Mouse (Mus musculus) embryonic stem cell, embryonic (primary cell): ENCODE data around the gene Ear1.
"Not testable (repeated sequence)": the region's sequence is repeated elsewhere in the genome, so short reads cannot be mapped to it uniquely, and the experiment has no call there.

Experiments
- CTCF ChIA-PET, 4 experiments: fragments of 300-600 bp in 2 of 4; fragments of 350-600 bp in 2 of 4; sonication (Branson Sonifier 250); formaldehyde crosslinking; loops; one replicate each; lab custom pipeline; 2022; ENCODE audit warnings: inconsistent platforms in 2 of 4; lab: Charles Lee
- POLR2A ChIA-PET, 4 experiments: fragments of 300-600 bp in 2 of 4; fragments of 350-600 bp in 2 of 4; sonication (Branson Sonifier 250); formaldehyde crosslinking; loops; one replicate each; lab custom pipeline; 2022; ENCODE audit warnings: antibody characterized with exemption in 4 of 4, inconsistent platforms in 1 of 4; lab: Charles Lee

Gene Ear1

GRCm38 (mm10) chr14:43875417-43875816, at the start of gene Ear1:
Ear1 (minus strand) TSS chr14:43875517.
- POLR2A ChIA-PET, CTCF ChIA-PET: not testable (repeated sequence)

DNA sequence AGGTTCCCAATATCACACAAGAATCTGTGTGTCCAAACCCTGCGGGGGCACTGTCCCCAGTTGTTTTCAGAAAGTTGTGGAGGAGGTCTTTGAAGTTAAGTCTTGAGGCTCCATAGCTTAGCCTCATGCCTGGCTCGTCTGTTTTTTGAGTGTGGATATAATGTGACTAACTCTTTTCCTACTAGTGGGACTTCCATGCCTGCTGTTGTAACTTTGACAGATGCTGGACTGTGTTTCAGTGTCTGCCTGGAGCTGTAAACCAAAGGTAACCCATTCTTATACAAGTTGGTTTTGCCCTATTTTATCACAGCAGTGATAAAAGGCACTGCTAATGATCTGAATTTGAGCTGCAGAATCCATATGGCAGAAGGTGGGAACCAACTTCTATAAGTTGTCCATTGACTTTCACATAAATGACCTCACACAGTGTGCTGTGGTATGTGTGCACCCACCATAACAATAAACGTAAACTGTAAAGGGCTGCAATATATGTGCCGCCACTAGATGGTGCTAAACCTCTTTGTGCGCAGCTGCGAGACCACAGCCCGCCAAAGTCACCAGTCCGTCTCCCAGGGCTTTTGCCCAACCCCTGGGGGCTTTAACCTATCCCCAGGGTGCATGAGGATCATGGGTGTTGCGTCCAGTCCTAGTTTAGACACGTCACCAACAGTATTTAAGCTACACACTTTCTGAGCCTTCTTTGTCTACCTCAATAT, 49.5 kb upstream of the Ear1 start, which contains the start of gene Gm8113:
Gene Gm8113, plus strand, starts transcription at position 703 of the 716 bp plus-strand sequence.
- CTCF ChIA-PET: interaction anchor here in 2 of 4 experiments (0.9 to 1.9 kb wide), 2 partner anchors 59 kb away, joined by 3 to 6 read pairs; no protein-coding TSS in a partner anchor
- POLR2A ChIA-PET: not testable (repeated sequence)

DNA sequence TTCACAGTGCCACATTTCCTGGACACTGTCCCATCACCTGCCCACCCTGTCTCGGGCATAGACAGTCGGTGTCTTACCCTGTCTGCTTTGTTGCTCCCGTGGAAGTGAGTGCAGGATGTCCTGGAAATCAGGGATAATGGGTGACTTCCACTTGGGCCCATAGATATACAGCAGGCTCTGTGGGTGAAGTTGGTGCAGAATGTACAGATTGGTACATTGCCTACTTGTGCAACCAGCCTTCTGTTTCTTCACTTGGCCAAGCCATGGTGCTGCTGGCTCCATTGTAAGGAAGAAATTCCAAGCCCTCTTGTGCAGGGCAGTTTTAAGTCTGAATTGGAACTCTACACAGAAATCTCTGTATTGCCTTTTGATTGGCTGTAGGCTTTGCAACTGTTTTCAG, 48.1 kb upstream of the Ear1 start, which contains the start of gene Ear10:
Gene Ear10, minus strand, starts transcription at position 101 of the 400 bp plus-strand sequence.
- POLR2A ChIA-PET, CTCF ChIA-PET: not testable (repeated sequence)

DNA sequence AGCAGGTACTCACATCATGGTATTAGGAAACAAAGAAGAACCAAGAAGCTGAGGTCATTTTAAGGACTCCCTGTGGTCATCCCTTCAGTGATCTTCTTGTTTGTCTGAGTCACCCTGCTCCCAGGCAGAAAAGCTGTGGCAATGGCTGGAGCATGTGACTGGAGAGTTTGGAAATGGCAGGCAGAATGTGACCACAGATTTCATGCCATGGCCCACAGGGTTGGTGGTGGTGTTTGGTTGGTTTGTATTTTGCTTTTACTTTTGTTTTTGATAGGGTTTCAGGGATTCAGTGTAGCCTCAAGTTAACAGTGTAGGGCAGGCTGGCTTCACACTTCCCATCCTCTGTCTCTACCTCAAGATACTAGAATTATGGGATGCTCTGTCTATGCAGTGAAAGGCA, 42.9 kb upstream of the Ear1 start:
- POLR2A ChIA-PET, CTCF ChIA-PET: not testable (repeated sequence)

DNA sequence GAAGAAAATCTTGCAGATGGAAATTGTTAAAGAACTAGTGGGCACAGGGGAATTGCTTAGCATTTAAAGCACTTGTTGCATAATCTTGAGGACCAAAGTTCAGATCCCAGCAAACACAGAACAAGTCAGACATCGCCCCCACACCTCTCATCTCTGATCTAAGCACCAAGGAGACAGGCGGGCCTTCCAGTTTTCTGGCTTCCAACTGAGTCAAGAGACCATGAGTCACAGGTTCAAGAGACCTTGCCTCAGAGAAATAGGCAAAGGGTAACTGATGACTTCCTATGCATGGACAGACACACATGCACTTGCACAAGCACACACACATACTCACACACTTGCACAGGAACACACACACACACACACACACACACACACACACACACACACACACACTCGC, 23.3 kb upstream of the Ear1 start:
- POLR2A ChIA-PET, CTCF ChIA-PET: not testable (repeated sequence)

GRCm38 (mm10) chr14:43895357-43895756, 20.0 kb upstream of the Ear1 start:
- POLR2A ChIA-PET, CTCF ChIA-PET: not testable (repeated sequence)

GRCm38 (mm10) chr14:43891288-43891687, 16.0 kb upstream of the Ear1 start:
- CTCF ChIA-PET, POLR2A ChIA-PET: not testable (repeated sequence)

DNA sequence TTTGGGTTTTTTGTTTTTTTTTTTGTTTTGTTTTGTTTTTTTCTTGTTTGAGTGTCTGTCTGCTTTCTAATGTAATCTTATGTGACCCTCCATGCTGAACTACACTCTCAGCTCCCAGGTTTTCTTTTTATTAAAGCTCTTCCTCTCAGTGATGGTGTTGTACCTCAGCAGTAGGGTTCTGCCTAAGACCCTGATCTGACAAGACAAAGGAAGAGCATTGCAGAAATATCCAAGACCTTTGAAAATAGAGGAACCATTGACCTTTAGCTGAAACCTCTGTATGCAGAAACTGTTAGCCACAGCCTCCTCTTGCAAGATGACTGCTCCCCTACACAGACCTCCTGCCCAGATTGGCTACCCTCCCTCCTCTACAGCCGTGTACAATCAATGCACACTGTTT, 10.9 kb upstream of the Ear1 start:
- CTCF ChIA-PET, POLR2A ChIA-PET: not testable (repeated sequence)

DNA sequence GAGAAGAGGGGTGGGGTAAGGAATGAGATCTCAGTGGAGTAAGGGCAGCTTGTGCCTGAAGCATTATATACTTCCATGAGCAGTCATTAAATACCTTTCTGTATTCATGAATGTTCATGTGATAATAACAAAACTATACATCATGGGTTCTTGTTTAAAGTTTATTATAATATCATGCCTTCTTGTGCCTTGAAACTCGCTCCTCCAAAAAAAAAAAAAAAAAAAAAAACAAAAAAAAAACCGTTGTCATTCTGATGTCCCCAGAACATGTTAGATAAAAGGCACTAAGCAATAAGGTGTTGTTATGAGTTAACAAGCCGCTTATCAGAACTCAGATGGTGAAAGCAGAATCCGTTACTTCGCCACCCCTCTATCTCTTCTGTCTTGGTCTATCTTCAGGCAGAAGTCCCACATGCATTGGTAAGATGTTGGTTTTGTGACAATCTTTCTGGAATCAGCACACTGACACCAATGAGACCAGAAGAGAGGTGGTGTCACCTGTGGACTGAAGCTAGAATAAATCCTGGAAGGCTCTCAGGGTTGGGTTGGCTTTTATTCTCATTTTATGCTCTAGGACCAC, 4.7 kb upstream of the Ear1 start:
- CTCF ChIA-PET, POLR2A ChIA-PET: not testable (repeated sequence)

DNA sequence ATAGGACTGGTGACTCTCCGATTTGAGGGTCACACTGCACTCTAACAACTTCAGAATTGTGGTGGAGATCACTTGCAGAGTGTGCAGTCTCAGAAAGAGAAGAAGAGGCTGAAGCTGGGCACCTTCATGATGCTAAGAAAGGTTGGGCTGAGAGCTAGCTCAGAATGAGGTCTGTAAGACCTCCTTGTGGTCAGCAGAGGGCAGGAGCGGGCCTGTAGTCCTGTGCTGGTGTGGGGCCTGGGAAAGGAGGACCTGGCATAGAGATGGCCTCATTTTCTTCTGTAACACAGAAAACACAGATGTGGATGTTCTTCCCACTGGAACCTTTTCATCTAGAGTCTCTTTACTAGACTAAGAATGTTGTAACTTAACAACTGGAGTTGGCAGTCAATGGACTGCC, 2.5 kb upstream of the Ear1 start:
- POLR2A ChIA-PET, CTCF ChIA-PET: not testable (repeated sequence)

- CTCF ChIA-PET, POLR2A ChIA-PET: not testable (repeated sequence)
Observed at GRCm38 (mm10) chr14:43874862-43875261, 455 bp downstream of the Ear1 start.

GRCm38 (mm10) chr14:43860522-43860921, 14.8 kb downstream of the Ear1 start:
- CTCF ChIA-PET: not testable (repeated sequence)

DNA sequence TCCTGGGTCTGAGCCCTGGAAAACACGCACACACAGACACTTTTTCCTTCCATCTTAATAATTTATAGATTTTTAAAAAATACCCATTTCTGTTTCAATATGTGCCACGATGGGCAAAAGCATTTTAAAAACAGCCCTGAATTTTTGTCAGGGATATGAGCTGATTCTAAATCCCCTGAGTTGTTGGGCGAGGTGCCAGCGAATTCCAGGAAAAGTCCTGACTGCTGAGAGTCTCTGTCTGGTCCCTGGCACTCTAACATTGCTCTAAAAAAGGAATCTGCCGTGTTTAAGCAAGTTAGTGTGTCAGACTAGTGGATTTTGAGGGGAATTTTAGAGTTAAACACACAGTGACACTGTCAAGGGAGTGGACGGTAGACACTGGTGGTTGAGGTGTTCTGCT, 15.9 kb downstream of the Ear1 start:
- POLR2A ChIA-PET, CTCF ChIA-PET: not testable (repeated sequence)

More at GRCm38 (mm10) chr14:43860522-43860921, 14.8 kb downstream of the Ear1 start:
- POLR2A ChIA-PET: not testable (repeated sequence)

DNA sequence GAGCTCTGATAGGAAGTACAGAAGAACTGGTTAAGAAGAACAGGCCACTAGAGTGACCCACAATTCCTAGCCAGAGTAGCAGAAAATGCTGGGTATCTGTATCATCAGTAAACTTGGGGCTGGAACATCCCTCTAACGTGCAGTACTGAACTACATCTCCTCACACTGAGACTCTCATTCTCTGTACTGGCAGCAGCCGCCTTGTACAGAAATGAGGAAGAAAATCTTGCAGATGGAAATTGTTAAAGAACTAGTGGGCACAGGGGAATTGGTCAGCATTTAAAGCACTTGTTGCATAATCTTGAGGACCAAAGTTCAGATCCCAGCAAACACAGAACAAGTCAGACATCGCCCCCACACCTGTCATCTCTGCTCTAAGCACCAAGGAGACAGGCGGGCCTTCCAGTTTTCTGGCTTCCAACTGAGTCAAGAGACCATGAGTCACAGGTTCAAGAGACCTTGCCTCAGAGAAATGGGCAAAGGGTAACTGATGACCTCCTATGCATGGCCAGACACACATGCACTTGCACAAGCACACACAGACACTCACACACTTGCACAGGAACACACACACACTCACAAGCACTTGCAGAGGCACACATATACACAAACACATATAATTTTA, 31.3 kb downstream of the Ear1 start:
- CTCF ChIA-PET, POLR2A ChIA-PET: not testable (repeated sequence)

DNA sequence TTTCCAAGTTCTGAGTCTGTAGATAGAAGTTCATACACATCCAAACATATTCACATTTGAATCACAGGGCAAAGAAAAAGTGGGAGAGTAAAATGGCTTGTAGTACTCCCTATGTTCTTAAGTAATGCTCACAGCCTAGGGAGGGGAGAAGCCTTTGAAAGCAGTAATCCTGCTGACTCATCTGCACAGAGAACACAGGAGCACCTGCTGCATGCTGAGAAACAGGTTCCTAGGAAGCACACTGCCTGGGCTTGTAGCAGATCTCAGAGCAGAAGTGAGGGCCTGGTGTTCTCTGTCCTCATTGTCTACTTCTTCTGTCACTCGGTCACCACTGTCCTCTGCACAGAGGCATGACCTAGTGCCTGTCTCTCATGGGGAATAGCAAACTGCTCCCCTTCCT, 34.3 kb downstream of the Ear1 start:
- CTCF ChIA-PET, POLR2A ChIA-PET: not testable (repeated sequence)

DNA sequence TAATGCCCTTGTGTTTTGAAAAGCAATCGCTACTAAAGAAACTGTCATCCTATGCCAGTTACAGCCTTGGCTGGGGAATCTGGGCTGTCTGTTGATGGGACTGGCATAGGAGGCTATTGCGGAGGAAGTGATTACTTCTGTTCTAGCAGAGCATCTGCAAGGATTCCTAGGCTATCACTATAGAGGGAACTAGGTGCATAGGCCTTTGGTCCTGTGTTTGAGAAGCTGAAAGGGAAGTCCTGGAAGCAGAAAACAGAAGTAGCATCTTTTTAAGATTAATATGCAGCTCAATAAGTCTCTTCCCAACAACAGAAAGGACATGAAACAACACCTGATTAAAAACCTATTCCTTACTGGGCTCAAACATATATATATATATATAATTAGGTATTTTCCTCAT, 40.0 kb downstream of the Ear1 start:
- POLR2A ChIA-PET, CTCF ChIA-PET: not testable (repeated sequence)

- POLR2A ChIA-PET, CTCF ChIA-PET: not testable (repeated sequence)
Observed at GRCm38 (mm10) chr14:43830385-43830784, 44.9 kb downstream of the Ear1 start.

DNA sequence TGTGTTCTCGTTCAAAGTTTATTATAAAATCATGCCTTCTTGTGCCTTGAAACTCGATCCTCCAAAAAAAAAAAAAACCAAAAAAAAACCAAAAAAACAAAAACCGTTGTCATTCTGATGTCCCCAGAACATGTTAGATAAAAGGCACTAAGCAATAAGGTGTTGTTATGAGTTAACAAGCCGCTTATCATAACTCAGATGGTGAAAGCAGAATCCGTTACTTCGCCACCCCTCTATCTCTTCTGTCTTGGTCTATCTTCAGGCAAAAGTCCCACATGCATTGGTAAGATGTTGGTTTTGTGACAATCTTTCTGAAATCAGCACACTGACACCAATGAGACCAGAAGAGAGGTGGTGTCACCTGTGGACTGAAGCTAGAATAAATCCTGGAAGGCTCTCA, 51.1 kb downstream of the Ear1 start:
- CTCF ChIA-PET: not testable (repeated sequence)

DNA sequence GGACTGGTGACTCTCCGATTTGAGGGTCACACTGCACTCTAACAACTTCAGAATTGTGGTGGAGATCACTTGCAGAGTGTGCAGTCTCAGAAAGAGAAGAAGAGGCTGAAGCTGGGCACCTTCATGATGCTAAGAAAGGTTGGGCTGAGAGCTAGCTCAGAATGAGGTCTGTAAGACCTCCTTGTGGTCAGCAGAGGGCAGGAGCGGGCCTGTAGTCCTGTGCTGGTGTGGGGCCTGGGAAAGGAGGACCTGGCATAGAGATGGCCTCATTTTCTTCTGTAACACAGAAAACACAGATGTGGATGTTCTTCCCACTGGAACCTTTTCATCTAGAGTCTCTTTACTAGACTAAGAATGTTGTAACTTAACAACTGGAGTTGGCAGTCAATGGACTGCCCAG, 53.4 kb downstream of the Ear1 start:
- CTCF ChIA-PET, POLR2A ChIA-PET: not testable (repeated sequence)

More for the DNA sequence above, 51.1 kb downstream of the Ear1 start:
- POLR2A ChIA-PET: not testable (repeated sequence)

DNA sequence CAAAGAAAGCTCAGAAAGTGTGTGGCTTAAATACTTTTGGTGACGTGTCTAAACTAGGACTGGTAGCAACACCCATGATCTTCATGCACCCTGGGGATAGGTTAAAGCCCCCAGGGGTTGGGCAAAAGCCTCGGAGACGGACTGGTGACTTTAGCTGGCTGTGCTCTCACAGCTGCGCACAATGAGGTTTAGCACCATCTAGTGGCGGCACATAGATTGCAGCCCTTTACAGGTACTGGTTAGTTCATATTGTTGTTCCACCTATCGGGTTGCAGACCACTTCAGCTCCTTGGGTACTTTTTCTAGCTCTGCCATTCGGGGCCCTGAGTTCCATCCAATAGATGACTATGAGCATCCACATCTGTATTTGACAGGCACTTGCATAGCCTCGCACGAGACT, 62.9 kb downstream of the Ear1 start:
- POLR2A ChIA-PET, CTCF ChIA-PET: not testable (repeated sequence)

GRCm38 (mm10) chr14:43808142-43808541, 67.2 kb downstream of the Ear1 start:
- POLR2A ChIA-PET: not testable (repeated sequence)

More at GRCm38 (mm10) chr14:43808142-43808541, 67.2 kb downstream of the Ear1 start:
- CTCF ChIA-PET: not testable (repeated sequence)
